14 mouse cellular contexts compared by ENCODE assay signal in genomic region chr9:63973662-63974190, GRCm38 (mm10). TPM values are rescaled to one million over a fixed set of nuclear protein-coding genes. Genes with fewer than 3 reads are reported as not detected.
DNase-seq lines count a peak whose midpoint lies in the region; ATAC-seq and TF ChIP-seq lines count a peak whose summit lies in the region.
"Had no signal": no experiment of that assay in that cellular context is flagged by ENCODE, and none has a peak within 500 bp of the region (broad histone marks: within the 10 kb centered on the region; RNA-seq: fewer than 3 reads in every experiment).

No protein-coding gene starts in this region.

- peaks cover 7% of the 10 kb centered on the region for H3K79me2 ChIP-seq in macrophage (ENCODE audit: inconsistent target)

- no peak overlapping the region for H3K4me3 ChIP-seq in heart, embryonic 15.5 days
- H3K4me3 ChIP-seq in lung, postnatal 0 days (ENCODE audit: low read depth, low read length) = no peak overlapping the region
- H3K4me3 ChIP-seq in embryonic facial prominence, embryonic 15.5 days (replicated peaks) = no peak overlapping the region
- H3K4me3 ChIP-seq in macrophage (ENCODE audit: inconsistent target) = no peak overlapping the region
- H3K4me3 ChIP-seq in liver, postnatal 0 days (ENCODE audit: low read depth, low read length) = no peak overlapping the region

- WGBS in heart, embryonic 15.5 days = 60% methylated on average over 14 of the region's 14 CpGs
- WGBS in lung, postnatal 0 days = 46% methylated on average over 14 of the region's 14 CpGs
- 25% methylated on average over 14 of the region's 14 CpGs for WGBS in embryonic facial prominence, embryonic 15.5 days
- 74% methylated on average over 14 of the region's 14 CpGs for WGBS in macrophage (ENCODE audit: missing documents)
- 49% methylated on average over 14 of the region's 14 CpGs for WGBS in liver, postnatal 0 days (ENCODE audit: insufficient replicate concordance)

- DNase-seq in heart, adult 9 months (ENCODE audit: low spot score in 2 of 2) = no peak
- no peak for DNase-seq in lung, postnatal 0 days (ENCODE audit: low spot score)
- no peak for DNase-seq in lung, adult 18-20 months
- no peak for DNase-seq in cerebellum, postnatal 36 days
- no peak for DNase-seq in liver, postnatal 0 days
- DNase-seq: kidney, postnatal 36 days; left cerebral cortex, postnatal 4 days; spleen, adult 18-20 months; thymus, postnatal 14 days had no signal

- no peak overlapping the region for H3K9ac ChIP-seq in heart, embryonic 15.5 days
- H3K9ac ChIP-seq in lung, postnatal 0 days (replicated peaks; ENCODE audit: low read depth) = no peak overlapping the region
- H3K9ac ChIP-seq in embryonic facial prominence, embryonic 15.5 days = no peak overlapping the region
- no peak overlapping the region for H3K9ac ChIP-seq in liver, postnatal 0 days (replicated peaks)

- H3K4me1 ChIP-seq in heart, embryonic 15.5 days (replicated peaks) = peaks cover 97% of the 10 kb centered on the region
- peaks cover 30% of the 10 kb centered on the region for H3K4me1 ChIP-seq in lung, postnatal 0 days (ENCODE audit: insufficient read depth, low read depth, low read length)
- H3K4me1 ChIP-seq in embryonic facial prominence, embryonic 15.5 days = peaks cover 95% of the 10 kb centered on the region
- H3K4me1 ChIP-seq in liver, postnatal 0 days (ENCODE audit: insufficient read depth) = peaks cover 16% of the 10 kb centered on the region

- H3K27me3 ChIP-seq in heart, embryonic 15.5 days = no peaks in the 10 kb centered on the region
- H3K27me3 ChIP-seq in lung, postnatal 0 days (replicated peaks; ENCODE audit: insufficient read depth, low read length) = no peaks in the 10 kb centered on the region
- H3K27me3 ChIP-seq in embryonic facial prominence, embryonic 15.5 days = no peaks in the 10 kb centered on the region
- H3K27me3 ChIP-seq in liver, postnatal 0 days (ENCODE audit: insufficient read depth, low read length) = no peaks in the 10 kb centered on the region

- no peaks in the 10 kb centered on the region for H3K9me3 ChIP-seq in heart, embryonic 15.5 days (replicated peaks)
- H3K9me3 ChIP-seq in lung, postnatal 0 days (ENCODE audit: low read length) = no peaks in the 10 kb centered on the region
- no peaks in the 10 kb centered on the region for H3K9me3 ChIP-seq in embryonic facial prominence, embryonic 15.5 days (replicated peaks)
- no peaks in the 10 kb centered on the region for H3K9me3 ChIP-seq in liver, postnatal 0 days (ENCODE audit: low read length)

- no peak for TF ChIP-seq EP300 in lung, postnatal 0 days (IDR thresholded peaks at IDR 0.05)
- no peak for TF ChIP-seq EP300 in liver, postnatal 0 days (IDR thresholded peaks at IDR 0.05; ENCODE audit: low read depth)

- H3K36me3 ChIP-seq in heart, embryonic 15.5 days = no peaks in the 10 kb centered on the region
- H3K36me3 ChIP-seq in lung, postnatal 0 days (ENCODE audit: insufficient read depth, low read length) = no peaks in the 10 kb centered on the region
- H3K36me3 ChIP-seq in embryonic facial prominence, embryonic 15.5 days = no peaks in the 10 kb centered on the region
- H3K36me3 ChIP-seq in macrophage (ENCODE audit: inconsistent target) = no peaks in the 10 kb centered on the region
- no peaks in the 10 kb centered on the region for H3K36me3 ChIP-seq in liver, postnatal 0 days (replicated peaks; ENCODE audit: insufficient read depth, low read length)

- TF ChIP-seq CTCF in lung, postnatal 0 days (IDR thresholded peaks at IDR 0.05) = no peak
- TF ChIP-seq CTCF in liver, postnatal 0 days (IDR thresholded peaks at IDR 0.05; ENCODE audit: low read depth) = no peak

- no peak for ATAC-seq in heart, embryonic 15.5 days (replicated peaks; ENCODE audit: insufficient number of reproducible peaks, insufficient read depth, low FRiP score, low read depth)
- ATAC-seq in lung, postnatal 0 days = no peak
- ATAC-seq in embryonic facial prominence, embryonic 15.5 days (ENCODE audit: insufficient number of reproducible peaks, low FRiP score, low TSS enrichment, low read depth) = peak; percentile 71
- ATAC-seq in liver, postnatal 0 days = no peak

- H3K27ac ChIP-seq in heart, embryonic 15.5 days = peak overlapping the region; percentile 81
- H3K27ac ChIP-seq in lung, postnatal 0 days (ENCODE audit: low read length) = peak overlapping the region; percentile 69
- H3K27ac ChIP-seq in embryonic facial prominence, embryonic 15.5 days (replicated peaks) = peak overlapping the region; percentile 94
- peak overlapping the region; percentile 42 for H3K27ac ChIP-seq in macrophage
- H3K27ac ChIP-seq in liver, postnatal 0 days (ENCODE audit: low read depth) = no peak overlapping the region

- H3K4me2 ChIP-seq in heart, embryonic 15.5 days = no peak overlapping the region
- H3K4me2 ChIP-seq in lung, postnatal 0 days (replicated peaks; ENCODE audit: low read depth, low read length) = no peak overlapping the region
- peak overlapping the region; percentile 37 for H3K4me2 ChIP-seq in embryonic facial prominence, embryonic 15.5 days (replicated peaks)
- no peak overlapping the region for H3K4me2 ChIP-seq in liver, postnatal 0 days (ENCODE audit: low read depth, low read length)

RNA-seq across cellular contexts. Expression of gene Smad6, which starts 48.1 kb away (rescaled TPM):
- 16.4 and 19.8 TPM in 2 replicates for polyA plus RNA-seq in heart, embryonic 15.5 days (2015; fragmentation: Nextera tagmentation; extraction: Ambion mirVana)
- polyA plus RNA-seq in lung, postnatal 0 days (2015; fragmentation: Nextera tagmentation; extraction: Ambion mirVana) = 13.4 and 15.3 TPM in 2 replicates
- 12.8 and 15.5 TPM in 2 replicates for polyA plus RNA-seq in embryonic facial prominence, embryonic 15.5 days (2015; fragmentation: Nextera tagmentation; extraction: Ambion mirVana)
- total RNA-seq in macrophage (2018; cell fraction: chromatin; rRNA removed) = 1 to 10 TPM in 13 of 26 experiments, under 1 TPM in 12, not detected in 1; 0.25 to 9.1 (median 1.2) TPM
- total RNA-seq in macrophage (2018; cell fraction: cytosol; rRNA removed) = under 1 TPM; 0.05 to 0.81 (median 0.31) TPM
- total RNA-seq in macrophage (2018; cell fraction: nucleus; rRNA removed) = 10 to 100 TPM in 2 of 26 experiments, 1 to 10 TPM in 7, under 1 TPM in 16, not detected in 1; 0.27 to 10.6 (median 0.89) TPM
- 0.09 to 5.5 TPM (median 0.29 TPM) in 3 replicates for polyA plus RNA-seq in macrophage (2018)
- 1.8 and 2.9 TPM in 2 replicates for polyA plus RNA-seq in liver, postnatal 0 days (2015; fragmentation: Nextera tagmentation; extraction: Ambion mirVana)
- total RNA-seq: CH12.LX; neutrophil, adult 5-6 weeks had no signal
